Mouse (Mus musculus): Measurements from ENCODE around the gene Zdhhc22. TPM values are rescaled to one million over a fixed set of nuclear protein-coding genes. Genes with fewer than 3 reads are reported as not detected.

The Zdhhc22 gene
- 0.25 TPM for polyA plus RNA-seq (2017; shearing (Covaris generic))

DNA sequence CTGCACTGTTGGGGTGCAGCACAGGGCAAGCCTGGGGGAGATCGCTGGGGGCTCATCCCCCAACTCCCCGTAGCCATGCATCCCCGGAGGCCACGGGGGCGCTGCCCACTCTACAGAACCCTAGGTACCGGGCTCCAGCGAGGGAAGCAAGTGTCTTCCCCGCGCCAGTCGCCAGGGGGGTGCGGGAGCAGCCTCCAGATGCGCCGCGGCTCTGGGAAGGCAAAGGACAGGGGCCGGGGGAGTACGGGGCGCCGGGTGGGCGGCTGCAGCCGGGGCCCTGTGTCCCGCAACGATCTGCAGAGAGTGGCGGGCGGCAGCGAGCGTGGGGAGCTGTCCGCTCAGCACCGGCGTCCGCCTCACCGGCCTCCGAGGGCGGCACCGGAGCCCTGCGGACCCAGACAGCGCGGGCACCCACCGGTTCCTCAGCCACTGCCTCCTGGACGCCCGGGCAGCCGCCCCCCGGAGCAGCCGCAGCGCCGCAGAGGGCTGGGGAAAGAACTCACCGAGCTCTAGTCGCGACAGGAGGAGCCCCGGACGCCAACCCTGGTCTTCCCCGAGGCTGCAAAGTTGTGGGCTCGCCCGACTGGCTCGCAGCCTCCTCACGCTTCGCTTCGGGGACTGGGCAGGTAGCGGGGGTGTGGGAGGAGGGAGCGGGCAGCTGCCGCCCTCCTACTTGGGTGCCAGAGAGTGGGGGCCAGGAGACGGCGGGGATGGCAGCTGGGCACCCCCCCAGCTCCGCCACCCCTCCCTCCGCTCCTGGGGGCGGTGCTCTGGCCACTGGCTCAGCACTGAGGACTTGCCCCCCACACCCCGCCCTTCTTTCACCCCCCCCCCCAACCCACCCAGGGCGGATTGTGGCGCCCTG, at the start of gene Zdhhc22:
Gene Zdhhc22 (minus strand): TSS at position 541 of the 865 bp plus-strand sequence.

GRCm38 (mm10) chr12:87021040-87021439, 30.8 kb upstream of the Zdhhc22 start, which contains the start of gene Tmem63c:
Gene Tmem63c (plus strand): TSS chr12:87021340.

DNA sequence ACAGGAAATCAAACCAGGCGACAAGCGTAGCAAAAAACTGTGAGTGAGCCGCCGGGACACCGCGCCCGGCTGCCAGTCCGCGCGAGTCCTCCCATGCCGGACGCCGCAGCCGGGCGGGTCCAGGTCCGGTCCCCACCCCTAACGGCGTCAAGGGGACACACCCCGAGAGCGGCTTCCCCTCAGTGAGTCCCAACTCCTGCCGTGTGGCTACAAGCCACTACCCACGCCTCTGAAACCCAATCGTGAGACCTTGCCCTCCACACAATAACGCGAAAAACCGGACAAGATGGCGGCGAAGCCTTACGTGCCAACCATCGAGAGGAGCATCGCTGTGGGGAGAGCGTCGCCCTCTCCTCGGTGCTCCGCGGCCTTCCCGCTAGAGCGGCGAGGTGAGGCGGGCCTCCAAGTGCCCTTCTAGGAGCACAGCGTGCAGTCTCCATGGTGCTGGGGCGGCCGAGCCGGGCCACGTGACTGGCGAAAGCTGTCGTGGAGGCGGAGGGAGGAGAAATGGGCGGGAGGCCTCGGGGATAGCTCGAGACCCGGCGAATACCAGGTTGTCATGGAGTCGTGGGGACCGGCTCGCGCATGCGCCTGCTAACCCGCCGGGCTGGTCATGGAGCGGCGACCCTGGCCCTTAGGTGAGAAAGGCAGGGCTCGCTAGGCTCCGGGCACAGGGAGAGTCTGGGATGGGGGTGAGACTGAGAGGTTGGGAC, 43.2 kb downstream of the Zdhhc22 start, which contains the start of gene Cipc:
Gene Cipc (plus strand): TSS at position 182 of the 713 bp plus-strand sequence.

Other genes with a start within 250 kb of the Zdhhc22 start
- 128 TPM for gene Irf2bpl, start 105.6 kb downstream of the Zdhhc22 start, polyA plus RNA-seq (2017; shearing (Covaris generic))
- gene Cipc, start 43.4 kb downstream of the Zdhhc22 start, polyA plus RNA-seq (2017; shearing (Covaris generic)), result 77.6 TPM
- gene Tmem63c, start 30.9 kb upstream of the Zdhhc22 start, polyA plus RNA-seq (2017; shearing (Covaris generic)), result not detected
- not detected for gene Ngb, start 112.1 kb upstream of the Zdhhc22 start, polyA plus RNA-seq (2017; shearing (Covaris generic))
- 6.6 TPM for gene Gstz1, start 156.7 kb upstream of the Zdhhc22 start, polyA plus RNA-seq (2017; shearing (Covaris generic))
- 3.3 TPM for gene Pomt2, start 157.5 kb upstream of the Zdhhc22 start, polyA plus RNA-seq (2017; shearing (Covaris generic))
- gene Samd15, start 209.3 kb upstream of the Zdhhc22 start, polyA plus RNA-seq (2017; shearing (Covaris generic)), result 1.9 TPM
- 8.3 TPM for gene Tmed8, start 210.0 kb upstream of the Zdhhc22 start, polyA plus RNA-seq (2017; shearing (Covaris generic))
- 0.42 TPM for gene Noxred1, start 248.3 kb upstream of the Zdhhc22 start, polyA plus RNA-seq (2017; shearing (Covaris generic))